Mouse (Mus musculus) cerebellum, adult (tissue): ENCODE results near the gene Atrnl1.
"Not testable (repeated sequence)": the region's sequence is repeated elsewhere in the genome, so short reads cannot be mapped to it uniquely, and the experiment has no call there.

Experiments used
- ATAC-seq: cut with Nextera tagmentation; 2 replicates; pipeline ENCODE4 v1.9.2; 2017; ENCODE audit warnings: mild to moderate bottlenecking, moderate library complexity, mixed read lengths; ENCODE audit not compliant: insufficient number of reproducible peaks, low FRiP score, low TSS enrichment

The Atrnl1 gene

GRCm38 (mm10) chr19:57679455-57679854 is 68.6 kb downstream of the Atrnl1 start:
- no peak for ATAC-seq

DNA sequence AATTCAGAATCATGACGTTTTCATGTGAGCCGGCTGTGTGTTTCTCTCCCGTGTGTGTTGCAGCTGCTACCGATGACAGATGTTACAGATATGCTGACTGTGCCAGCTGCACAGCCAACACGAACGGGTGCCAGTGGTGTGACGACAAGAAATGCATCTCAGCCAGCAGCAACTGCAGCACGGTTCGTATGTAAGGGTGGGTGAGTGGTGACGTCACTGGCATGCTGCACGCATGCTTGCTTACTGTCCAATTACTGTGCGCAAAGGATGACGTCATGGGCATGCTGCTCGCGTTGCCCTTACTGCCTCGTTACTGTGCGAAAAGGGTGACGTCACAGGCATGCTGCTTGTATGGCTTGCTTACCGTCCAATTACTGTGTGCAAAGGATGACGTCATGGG is 75.8 kb downstream of the Atrnl1 start:
- no peak for ATAC-seq

DNA sequence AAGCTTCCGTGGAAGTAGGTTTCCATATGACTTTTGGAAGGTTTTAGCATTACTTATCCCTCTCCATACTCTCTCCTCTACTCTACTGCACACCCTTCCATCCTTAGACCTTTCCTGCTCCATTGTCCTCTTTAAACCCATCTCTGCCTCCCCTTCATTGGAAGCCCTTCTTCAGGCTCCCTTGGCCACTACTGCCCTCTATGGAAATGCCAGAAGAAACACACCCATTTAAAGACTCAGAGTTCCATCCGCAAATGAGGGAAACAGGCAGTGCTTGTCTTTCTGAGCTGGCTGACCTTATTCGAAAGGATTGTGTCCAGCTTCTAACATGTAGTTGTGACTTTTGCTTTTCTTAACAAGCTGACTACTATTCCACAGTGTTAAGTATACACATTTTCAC is 81.7 kb downstream of the Atrnl1 start:
- ATAC-seq: no peak

GRCm38 (mm10) chr19:57696781-57697180 is 85.9 kb downstream of the Atrnl1 start:
- not testable (repeated sequence) for ATAC-seq

GRCm38 (mm10) chr19:57713138-57713537 is 102.3 kb downstream of the Atrnl1 start:
- no peak for ATAC-seq

DNA sequence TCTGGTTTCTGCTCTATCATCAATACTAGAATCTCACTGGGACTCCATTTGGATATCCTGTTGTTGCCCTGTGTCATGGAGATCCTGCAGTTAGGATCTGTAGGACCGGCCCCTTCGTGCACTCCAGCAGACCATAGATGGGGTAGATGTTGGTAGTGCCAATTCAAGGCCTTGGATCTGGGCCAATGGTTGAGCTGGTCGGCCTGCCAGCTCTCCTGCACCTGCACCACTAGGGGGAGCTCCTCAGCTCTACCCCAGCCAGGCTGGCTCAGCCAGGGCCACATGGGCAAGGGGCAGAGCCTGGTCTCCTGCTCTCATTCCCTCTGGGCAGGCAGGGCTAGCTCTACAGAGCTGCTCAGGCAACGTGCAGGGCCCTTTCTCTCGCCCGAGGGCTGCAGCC is 114.1 kb downstream of the Atrnl1 start:
- ATAC-seq: no peak

DNA sequence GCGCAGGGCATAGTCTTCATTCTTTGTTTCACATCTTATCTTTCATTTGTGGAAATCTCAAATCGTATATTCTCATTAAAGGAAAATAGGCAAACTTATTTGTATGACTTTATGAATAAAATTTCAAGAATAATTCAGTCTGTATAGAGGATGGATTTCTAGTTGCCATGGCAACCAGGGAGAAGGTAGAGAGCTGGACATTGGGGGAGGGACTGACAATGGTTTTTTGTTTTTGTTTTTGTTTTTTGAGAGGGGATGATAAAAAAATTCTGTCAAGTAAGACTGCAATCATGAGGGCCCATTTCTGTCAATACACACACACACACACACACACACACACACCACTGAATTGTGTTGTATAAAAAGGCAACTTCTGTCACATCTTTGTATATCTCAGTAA is 114.5 kb downstream of the Atrnl1 start:
- ATAC-seq: no peak

DNA sequence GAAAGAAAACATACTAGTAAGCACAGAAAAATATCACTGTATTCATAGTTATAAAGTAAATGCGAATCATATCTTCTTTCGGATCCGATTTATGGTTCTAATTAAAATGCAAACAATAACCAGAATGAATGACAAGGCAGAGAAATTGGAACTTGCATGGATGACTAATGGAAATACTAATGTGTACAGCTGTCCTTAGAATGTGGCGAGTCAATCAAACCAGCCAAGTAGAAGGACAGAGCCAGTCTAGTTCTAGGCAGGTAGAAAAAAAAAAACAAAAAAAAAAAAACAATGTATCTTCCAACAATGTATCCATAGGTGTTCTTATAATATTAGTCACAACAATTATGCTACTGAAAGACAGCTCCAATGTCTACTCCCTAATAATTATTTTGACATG is 116.2 kb downstream of the Atrnl1 start:
- no peak for ATAC-seq

GRCm38 (mm10) chr19:57737475-57737874 is 126.6 kb downstream of the Atrnl1 start:
- ATAC-seq: no peak

DNA sequence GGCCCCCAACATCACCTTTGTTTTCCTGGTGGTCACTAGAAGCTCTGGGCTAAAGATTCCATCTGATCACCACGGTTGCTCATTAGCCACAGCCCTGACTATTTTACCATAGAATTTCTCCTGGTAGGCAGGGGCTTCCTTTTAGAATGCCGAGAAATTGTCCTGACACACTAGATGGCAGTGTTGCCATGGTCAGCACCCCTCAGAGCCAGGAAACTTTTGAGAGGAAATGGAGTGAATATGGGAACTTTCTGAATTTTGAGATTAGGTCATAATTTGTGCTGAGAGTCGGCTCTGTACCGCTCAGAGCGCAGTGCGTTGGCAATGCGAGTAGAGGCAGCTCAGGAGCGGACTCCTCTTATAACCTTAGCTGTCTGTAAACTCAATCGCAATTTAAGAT is 134.7 kb downstream of the Atrnl1 start:
- ATAC-seq: no peak

GRCm38 (mm10) chr19:57746553-57746952 is 135.7 kb downstream of the Atrnl1 start:
- no peak for ATAC-seq

- ATAC-seq: no peak
Measured at GRCm38 (mm10) chr19:57752189-57752588, 141.4 kb downstream of the Atrnl1 start.

- ATAC-seq: no peak
Measured at GRCm38 (mm10) chr19:57762526-57762925, 151.7 kb downstream of the Atrnl1 start.

DNA sequence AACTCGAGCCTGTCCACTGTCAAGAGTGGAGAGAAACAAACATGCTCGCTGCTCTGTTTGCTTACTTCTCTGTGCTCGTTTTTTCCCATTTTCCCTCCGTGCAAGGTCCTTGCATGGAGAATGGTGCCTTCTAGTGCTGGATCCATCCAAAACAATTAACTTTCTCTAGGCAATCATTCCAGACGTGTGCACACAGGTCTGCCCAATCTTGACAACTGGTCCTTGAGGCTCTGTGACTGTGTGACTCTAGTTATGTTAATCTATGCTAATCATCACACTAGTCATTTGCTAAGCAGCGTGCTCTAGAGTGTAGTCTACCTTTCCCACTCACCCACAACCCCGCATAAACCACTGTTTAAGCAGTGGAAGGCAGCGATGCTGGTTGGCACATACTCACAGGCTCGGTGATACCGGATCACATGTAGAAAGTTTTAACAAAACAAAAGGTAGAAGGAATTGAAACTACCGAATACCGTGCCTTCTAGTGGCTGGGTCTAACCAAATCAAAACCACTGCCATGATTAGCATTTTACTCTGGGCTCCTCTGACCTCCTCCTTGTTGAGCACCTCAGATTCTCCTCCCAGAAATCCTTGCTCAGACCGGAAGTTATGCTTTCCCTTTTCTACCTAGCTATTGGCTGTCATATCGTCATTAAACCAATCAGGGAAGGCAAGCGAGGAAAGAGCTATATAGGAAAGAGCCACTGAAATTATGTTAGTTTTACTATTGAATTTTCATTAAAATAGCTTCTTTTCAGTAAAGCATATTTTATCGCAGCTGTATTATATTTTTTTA is 153.9 kb downstream of the Atrnl1 start:
- ATAC-seq: no peak

GRCm38 (mm10) chr19:57767051-57767450 is 156.2 kb downstream of the Atrnl1 start:
- no peak for ATAC-seq

DNA sequence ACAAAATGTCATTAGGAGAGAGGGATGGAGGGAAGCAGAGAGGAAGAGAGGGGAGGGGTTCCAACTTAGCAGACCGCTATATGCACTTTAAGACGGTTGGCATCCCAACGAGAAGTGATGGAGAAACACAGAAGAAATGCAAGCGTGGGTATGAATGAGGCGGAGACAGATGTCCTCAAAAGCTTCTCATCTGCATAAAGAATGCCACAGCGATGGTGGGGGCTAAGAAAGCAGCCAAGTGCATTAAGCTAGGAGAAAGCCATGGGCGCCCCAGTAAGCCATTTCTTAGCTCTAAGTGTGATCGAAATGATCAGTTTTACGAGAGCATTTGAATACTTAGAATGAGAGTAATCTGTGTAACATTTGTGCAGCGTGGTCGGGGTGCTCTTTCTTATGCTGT is 157.8 kb downstream of the Atrnl1 start:
- ATAC-seq: no peak

DNA sequence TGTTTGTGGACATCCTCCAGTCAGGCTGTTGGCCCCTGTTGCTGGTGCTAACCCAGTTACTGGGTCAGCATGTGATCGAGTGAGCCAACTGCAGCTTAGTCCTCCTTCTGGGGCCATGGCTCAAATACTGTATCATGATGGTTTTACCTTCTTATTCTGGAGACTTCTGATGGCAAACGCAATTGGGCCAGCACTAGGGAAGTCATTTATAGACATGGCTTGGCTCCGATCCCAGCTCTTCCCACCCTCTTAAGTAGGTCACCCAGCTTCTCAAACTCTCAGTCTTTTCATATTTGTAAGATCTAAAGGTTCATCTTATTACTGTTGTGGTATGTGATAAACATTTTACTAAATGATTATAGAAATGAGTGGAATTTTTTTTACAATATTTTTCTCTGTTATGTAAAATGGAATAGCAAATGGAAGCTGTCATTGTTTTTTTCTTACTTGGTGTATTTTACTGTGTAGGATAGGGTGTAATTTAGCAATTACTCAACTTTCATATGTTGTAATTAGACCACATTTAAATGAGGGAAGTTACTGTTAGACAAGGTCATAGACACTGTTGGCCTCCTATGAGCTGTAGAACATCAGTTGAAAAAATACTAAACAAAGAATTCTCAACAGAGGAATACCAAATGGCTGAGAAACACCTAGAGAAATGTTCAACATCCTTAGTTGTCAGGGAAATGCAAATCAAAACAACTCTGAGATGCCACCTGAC is 171.7 kb downstream of the Atrnl1 start:
- ATAC-seq: no peak

DNA sequence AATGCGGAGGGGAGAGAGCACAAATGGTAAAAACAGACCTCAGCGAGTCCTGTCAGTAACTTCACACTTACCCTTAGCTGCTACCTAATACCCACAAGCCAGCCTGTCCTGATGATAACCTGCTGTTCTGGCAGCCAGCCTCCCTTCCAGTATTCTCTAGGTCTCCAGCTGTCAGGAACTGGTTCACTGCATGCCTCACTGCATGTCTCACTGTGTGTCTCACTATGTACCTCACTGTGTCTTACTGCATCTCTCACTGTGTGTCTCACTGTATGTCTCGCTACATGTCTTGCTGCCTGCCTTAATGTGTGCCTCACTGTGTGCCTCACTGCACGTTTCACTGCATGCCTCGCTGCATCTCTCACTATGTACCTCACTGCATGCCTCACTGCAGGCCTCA is 175.9 kb downstream of the Atrnl1 start:
- ATAC-seq: no peak

GRCm38 (mm10) chr19:57802207-57802606 is 191.4 kb downstream of the Atrnl1 start:
- ATAC-seq: no peak

DNA sequence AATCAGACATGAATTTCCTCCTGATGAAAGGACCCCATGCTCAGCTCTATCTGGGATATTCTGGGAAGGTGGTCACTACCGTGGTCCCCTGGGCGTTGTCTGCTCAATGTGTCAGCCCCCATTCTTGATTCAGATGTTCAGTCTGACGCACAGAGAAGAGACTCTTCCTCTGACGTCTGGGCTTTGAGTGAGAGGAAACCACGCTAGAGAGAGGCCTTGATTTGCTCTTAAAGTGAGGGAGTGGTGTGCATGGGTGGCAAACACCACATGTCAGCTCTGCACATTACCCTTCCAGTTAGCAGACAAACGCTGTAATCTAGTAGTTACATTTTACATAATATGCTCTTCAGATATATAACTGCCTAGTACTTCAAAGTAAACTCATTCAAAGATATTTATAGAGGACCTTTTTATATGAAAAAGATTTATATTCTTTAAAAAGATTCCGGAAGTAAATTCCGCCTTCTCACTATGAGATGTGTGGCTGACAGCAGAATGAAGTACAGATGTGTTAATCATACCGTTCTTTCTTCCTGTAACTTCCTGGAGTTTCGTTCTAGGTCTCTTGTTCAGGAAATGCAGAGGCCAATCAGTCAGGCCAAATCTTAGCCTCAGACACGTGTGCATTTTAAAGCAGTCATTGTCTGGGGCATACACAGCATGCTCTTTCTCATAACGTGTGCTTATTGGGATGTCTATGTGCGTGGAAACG is 192.1 kb downstream of the Atrnl1 start:
- no peak for ATAC-seq

GRCm38 (mm10) chr19:57803483-57803820 is 192.6 kb downstream of the Atrnl1 start:
- no peak for ATAC-seq
